Mouse (Mus musculus) frontal cortex, postnatal 36 days (tissue): ENCODE results near the gene Dab2ip.

ENCODE experiments used
- DNase-seq, 2 experiments: peaks; one replicate each; pipeline ENCODE4 v3.0.0; 2022; ENCODE audit warnings: low spot score in 2 of 2

Gene Dab2ip

GRCm38 (mm10) chr2:35557911-35558825 is at the start of gene Dab2ip:
TSS of gene Dab2ip (plus strand) at chr2:35558266.
- DNase-seq = peak; percentile 76 to 82

DNA sequence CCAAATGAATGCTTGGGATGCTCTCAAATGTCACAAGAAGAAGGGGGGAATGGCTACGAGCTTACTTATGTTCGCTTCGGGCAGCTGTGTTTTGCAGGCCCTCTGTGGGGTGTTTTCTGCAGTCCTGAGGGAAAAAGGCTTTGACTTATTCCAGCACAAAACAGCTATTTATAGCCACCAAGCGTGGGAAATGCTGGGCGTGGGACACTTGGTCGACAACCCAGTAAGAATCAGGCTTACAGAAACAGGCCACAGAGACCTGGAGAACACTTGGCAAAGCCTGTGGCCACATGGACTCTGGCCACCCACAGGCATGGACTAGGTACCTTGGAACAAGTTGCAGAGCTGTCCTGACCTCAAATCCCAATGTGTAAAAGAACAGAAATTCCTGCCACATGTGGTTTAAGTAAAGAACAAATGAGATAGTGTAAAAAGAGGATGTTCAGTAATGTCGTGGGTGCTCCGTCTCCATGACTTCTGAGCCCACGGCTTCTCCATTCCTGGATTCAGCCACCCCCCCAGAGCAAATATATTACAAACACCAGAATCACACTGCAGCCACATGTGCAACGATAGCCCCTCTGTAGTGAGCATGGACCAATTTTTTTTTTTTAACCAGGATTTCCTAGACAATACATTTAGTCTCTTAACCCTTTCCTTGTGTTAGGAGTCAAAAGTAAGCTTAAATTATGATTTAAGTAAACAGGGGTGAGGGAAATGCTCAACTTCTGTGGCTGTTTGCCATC is 49.3 kb upstream of the Dab2ip start:
- DNase-seq = peak; percentile 71 to 84

GRCm38 (mm10) chr2:35509343-35509667 is 48.8 kb upstream of the Dab2ip start:
- no peak for DNase-seq

- DNase-seq = no peak
Observed at GRCm38 (mm10) chr2:35509888-35510287, 48.2 kb upstream of the Dab2ip start.

GRCm38 (mm10) chr2:35510920-35511319 is 47.1 kb upstream of the Dab2ip start:
- DNase-seq = no peak

DNA sequence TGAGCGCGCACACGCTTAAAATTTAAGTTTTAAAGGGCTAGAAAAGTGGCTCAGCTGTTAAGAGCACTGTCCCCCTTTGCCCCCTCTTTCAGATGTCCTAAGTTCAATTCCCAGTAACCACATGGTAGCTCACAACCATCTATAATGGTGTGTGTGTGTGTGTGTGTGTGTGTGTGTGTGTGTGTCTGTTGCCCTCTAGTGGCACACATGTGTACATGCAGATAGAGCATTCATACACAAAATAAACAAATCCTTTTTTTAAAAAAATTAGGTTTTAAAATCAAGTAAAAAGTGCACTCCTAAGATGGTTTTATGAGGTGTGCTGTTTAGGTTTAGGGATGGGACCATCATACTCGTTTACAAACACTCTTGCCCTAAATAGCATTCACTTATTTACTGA is 45.8 kb upstream of the Dab2ip start:
- DNase-seq = no peak

DNA sequence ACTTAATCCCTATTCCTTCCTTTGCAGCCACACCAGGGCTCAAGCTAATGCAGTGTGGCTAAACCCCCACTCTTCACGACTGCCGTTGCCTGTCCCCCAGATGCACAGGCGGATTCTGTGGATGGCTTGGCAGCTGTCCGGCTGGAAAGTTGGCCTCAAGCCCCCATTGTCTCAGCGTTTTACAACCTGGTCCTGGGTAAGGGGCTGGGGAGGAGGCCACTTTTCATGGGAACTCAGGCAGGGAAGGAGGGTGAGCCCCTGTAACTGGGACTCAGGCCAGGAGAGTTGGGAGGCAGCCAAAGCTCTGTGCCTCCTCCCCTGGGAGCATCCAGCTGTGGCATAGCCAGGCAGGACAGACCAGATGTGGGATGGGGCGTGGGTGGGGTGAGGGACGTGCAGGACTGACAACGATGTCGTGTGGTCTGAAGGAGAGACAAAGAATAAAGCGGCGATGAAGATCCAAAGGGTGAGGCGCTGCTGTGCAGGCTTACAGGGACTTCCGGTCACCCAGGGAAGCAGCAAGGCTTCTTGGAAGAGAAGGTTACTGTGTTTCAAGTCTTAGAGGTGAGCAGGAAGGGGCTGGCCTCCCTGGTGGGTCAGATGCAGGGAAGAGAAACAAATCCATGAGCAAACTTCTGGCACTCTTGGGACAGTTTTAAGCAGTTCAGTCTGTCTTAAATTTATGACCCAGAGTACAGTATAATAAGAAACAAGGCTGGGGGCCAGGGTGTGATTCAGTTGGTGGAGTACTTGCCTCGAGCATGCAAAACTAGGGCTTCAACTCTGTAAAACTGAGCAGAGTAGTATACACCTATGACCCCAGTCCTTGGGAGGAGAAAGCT is 43.8 kb upstream of the Dab2ip start:
- peak in 1 of 2 experiments; percentile 16 for DNase-seq

DNA sequence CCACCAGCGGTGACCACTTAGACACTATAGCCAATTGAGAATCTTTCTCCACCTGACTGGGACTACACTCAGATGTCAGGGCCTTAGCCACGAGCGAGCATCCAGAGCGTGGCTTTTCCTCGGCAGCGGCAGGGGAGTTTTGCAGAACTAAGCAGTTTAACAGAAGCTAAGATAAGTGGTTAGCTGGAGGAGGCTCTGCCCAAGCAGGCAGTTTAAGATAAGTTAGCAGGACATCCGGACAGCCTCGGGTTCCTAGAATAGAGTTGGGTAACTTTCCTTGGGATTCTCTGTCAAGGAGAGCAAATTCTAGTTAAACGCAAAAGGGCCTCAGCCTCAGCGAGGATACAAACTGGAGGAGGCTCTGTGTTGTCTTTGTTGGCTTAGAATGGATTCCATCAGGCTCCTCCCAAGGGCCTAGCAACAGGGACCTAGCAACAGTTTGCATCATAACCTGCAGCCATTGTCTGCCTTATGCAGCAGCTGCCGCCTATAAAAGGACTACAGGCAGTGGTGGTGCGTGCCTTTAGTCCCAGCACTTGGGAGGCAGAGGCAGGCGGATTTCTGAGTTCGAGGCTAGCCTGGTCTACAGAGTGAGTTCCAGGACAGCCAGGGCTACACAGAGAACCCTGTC is 31.3 kb upstream of the Dab2ip start:
- no peak for DNase-seq

DNA sequence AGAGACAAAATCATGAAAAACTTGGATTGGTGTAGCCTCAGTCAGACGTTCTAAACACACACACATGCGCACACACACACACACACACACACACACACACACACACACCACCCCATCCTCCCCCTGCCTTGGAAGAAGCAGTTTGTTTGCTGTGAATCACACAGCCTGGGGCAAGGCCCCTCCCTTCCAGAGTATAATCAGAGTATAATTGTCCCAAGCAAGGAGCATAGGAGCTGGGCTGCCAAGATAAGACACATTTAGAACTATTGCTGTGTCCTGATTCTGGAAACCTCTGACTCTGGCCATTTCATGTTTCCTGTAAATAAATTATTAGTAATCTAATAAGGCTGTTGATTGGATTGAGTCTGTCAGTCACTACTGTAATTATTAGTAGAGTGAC is 29.0 kb upstream of the Dab2ip start:
- no peak for DNase-seq

- peak; percentile 40 to 69 for DNase-seq
Observed at GRCm38 (mm10) chr2:35529856-35530255, 28.2 kb upstream of the Dab2ip start.

DNA sequence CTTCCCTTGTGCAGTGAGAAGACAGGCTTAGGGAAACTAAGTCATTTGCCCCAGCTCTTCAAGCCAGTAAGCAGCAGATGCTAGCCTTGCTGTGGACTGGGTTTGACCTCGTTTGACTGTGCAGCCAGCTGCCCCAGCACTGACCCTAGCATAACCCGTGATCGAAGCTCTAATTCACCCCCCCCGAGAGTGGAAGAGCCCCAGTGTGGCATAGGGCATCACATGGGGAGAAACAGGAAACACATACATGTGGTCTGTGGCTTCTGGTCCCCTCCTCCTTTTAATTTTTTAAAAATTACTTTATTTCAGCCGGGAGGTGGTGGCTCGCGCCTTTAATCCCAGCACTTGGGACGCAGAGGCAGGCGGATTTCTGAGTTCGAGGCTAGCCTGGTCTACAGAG is 27.3 kb upstream of the Dab2ip start:
- no peak for DNase-seq

GRCm38 (mm10) chr2:35533646-35534045 is 24.4 kb upstream of the Dab2ip start:
- no peak for DNase-seq

DNA sequence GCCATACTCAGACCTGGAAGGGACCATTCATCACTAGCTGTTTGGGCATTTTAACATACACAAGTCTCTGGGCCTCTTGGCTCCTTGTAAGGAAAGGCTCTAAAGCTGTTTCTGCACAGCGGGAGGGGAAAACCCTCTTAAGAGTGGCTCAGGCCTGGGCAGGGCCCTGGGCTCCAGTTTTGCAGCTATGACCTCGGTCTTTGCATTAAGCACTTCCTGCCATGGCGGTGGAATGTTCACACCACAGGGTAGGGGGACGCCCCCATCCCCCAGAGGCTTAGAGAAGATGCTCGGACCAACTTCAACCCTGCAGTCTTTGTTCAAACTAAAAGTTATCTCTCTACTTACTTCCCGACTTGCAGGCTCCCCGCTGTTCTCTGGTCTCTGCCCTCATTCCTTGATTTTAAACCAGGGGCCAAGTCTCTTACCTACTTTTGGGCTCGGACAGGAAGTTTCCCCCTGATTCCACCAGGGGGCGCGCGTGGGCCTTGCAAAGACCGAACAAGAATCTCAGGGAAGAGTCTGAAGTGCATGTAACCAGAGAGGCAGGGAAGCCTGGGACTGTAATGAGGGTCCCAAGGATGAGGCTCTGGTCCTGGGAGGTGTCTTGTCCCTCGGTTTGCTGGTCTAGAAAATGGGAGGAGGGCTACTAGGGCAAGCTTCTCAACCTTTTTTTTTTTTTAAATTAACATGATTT is 18.6 kb upstream of the Dab2ip start:
- peak; percentile 81 to 85 for DNase-seq

GRCm38 (mm10) chr2:35540798-35541197 is 17.3 kb upstream of the Dab2ip start:
- no peak for DNase-seq

GRCm38 (mm10) chr2:35544717-35545116 is 13.3 kb upstream of the Dab2ip start:
- DNase-seq = peak; percentile 55 to 70

DNA sequence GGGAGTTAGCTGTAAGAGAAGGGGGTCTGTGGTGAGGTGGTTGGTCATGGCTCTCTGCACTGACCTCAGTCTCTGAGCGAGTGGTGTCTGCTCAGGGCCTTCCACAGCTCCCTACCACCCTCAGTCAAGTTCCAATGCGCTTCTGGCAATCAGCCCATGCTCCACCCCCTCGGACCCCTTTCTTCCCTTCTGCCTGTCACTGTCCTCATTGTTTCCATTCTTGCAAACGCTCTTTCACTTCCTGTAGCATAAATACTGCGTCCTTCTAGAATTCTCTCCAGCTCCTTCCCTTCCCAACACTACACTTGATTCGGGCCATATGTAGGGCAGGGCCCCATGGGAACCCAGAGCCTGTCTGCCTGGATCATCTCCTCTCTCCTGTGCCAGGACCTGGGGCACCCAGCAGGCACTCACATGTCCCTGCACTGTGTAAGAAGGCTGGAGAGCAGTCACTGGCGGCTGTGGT is 12.9 kb upstream of the Dab2ip start:
- DNase-seq = no peak

- no peak for DNase-seq
Observed at GRCm38 (mm10) chr2:35546462-35546861, 11.6 kb upstream of the Dab2ip start.

DNA sequence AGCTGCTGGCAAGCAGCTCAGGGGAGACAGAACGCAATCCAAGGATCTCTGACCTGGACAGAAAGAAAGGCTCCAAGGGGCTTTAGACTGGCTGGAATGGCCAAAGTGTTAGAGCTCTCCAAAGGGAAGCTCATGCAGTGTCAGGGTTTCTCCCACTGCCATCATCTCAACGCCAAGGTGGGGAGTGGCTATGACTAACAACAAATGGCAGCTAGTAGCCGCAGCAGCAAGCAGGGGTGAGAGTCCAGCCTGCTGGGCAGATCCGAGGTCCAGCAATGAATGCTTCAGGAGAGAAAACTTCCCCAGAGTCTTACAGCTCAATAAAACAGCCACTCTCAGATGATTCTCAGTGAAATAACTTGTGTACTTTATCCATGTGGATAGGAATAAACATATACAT is 8.9 kb upstream of the Dab2ip start:
- no peak for DNase-seq

- no peak for DNase-seq
Observed at GRCm38 (mm10) chr2:35550097-35550496, 8.0 kb upstream of the Dab2ip start.

DNA sequence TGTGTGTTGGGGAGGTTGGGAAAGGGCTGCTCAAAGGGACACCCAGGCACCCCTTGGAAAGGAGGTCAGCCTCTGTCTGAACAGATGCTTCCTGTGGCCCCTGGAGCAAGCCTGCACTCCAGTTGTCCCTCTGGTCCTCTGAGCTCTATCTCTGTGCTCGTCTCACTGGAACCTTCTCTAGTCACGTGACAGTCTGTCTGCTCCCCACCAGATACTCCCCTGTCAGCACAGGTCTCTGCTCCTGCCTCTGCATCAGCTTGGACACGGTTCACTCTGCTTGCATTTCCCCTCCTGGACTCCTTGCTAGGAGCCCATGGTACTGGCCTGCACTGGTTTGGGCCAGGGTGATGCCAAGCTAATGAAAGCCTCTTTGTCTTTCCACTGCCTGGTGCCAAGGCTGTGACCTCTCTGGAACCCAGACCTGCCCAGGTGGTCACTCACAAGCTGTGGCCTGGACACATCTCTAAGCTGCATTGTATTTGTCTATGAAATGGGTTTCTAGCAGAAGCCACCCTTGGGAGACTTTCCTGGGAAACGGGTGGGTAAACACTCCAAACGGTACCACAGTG is 1.1 kb upstream of the Dab2ip start:
- no peak for DNase-seq
